Mouse (Mus musculus) retina, postnatal 7 days (tissue): ENCODE results near the gene Clasp1.

ENCODE experiments used
- DNase-seq: peaks from one replicate; pipeline ENCODE4 v3.0.0-alpha.2; 2012; ENCODE audit warnings: low read depth, low spot score

Gene Clasp1

GRCm38 (mm10) chr1:118650771-118651080 lies 261.9 kb downstream of the Clasp1 start:
- no peak for DNase-seq

DNA sequence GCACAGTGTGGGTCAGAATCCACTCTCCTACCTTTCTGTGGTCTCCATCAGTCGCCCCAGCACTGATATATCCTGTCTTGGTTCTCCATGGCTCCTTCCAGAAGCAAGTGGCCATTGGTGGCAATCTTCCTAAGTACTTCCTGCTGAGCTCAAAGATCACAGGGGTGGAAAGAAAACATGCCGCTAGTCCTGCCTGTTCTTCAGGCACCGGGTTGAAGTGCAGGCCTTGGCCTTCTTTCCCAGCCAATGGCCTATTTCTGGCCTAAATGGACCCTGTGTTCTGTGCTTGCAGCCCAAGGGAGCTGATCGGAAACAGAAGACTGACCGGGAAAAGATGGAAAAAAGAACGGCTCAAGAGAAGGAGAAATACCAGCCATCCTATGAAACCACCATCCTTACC lies 269.9 kb downstream of the Clasp1 start:
- no peak for DNase-seq

GRCm38 (mm10) chr1:118660880-118661465 lies 272.1 kb downstream of the Clasp1 start:
- DNase-seq, result no peak
